Mouse (Mus musculus): ENCODE results near the gene Slit3.

The Slit3 gene

DNA sequence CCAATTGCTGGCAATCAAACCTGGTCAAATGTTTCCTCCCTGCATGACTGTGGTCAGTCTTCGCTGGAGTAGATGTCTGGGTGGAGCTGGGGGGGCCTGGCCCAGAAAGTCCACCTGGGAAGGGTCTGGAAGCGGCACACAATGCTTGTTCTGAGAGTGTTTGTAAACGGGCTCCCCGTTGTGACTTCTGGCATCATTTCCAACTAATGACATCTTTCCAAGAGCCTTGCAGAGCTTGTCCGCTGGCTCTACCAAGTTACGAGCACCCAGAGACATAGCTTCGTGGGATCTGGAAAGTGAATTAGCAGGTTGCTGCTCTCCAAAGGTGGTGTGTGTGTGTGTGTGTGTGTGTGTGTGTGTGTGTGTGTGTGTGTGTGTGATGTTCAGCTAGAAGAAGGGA lies 268.3 kb downstream of the Slit3 start:
- DNase-seq (ENCODE audit: low read depth in 1 of 2, low spot score in 2 of 2) = no peak

DNA sequence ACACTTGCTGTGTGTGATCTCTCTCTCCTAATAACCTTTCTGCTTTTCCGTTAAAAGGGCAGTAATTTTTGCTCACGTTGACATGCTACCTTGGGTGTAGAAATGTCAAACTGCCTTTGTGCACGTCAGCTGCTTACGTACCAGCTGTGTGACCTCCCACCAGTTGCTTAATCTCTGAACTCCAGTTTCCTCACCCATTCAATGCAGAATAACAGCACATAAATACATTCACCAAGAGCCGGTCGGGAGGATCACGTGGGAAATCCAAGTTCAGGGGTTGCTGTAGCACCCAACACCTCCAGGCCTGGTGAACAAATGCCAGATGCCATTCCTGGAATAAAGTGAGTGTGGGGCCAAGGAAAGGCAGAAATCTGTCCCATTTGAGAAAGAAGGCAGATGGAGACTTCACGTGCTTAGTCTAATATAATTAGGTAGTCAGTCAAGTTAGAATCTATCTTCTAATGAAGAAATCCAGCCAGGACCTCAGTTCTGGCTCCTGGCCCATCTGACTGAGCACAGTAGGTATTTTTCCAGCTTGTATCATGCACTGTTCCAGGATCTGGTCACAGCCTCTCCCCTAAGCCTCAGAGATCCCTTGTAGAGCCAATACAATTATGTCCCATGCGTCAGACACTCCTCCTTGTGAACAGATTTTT lies 268.9 kb downstream of the Slit3 start:
- no peak for DNase-seq (ENCODE audit: low read depth in 1 of 2, low spot score in 2 of 2)

DNA sequence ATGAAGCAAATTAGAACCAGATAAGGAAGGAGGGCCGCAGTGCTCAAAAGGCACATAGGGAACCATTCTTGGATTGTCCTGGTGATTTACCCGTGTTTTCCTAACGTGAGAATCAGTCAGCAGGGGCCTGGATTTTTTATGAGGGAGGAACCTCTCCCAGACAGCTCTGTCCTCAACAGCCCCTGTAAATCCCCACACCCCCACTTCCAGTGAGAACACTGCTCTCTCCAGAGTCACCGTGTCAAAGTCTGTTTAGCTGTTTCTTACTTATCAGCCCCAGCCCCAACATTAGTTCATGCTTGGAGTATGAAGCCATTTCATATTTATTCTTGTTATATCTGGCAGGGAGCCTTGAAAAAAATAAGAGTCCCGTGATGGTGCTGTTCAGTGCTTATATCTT lies 272.8 kb downstream of the Slit3 start:
- DNase-seq (ENCODE audit: low read depth in 1 of 2, low spot score in 2 of 2) = no peak

DNA sequence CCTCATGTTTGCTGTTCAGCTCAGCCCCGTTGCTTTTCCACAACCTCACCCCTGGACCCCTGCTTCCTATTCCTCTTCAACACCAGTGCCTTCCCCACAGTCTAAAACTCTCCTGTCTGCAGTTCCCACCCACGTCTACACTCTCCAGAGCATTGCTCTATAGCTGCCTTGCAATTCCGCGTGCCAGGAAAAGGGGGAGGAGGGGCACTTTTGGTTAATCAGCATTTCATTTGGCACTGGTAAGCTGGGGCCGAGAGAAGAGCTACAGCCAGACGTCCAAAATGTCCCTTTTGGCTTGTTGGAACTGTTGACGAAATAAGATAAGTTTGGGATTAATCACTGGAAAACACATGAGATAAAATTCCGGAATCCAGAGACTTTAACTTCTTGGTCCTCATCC lies 274.4 kb downstream of the Slit3 start:
- no peak for DNase-seq (ENCODE audit: low read depth in 1 of 2, low spot score in 2 of 2)

DNA sequence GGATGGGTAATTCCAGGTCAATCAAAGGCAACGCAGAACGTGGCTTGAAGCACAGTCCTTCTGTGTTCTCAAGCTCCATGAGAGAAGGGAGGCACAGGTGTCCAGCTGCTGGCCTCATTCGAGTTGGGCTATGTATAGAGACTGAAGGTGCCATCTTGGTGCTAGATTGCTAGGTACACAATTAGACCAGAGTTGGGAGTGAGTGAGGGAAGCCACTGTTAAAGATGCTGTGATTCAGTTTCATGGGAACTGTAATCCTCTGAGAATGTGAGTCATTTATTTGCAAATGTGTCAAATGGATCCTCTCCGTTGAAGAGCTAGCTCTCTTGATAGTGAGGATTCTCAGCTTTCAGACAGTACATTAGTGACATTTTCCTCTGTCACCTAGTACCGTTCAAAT lies 277.3 kb downstream of the Slit3 start:
- no peak for DNase-seq (ENCODE audit: low read depth in 1 of 2, low spot score in 2 of 2)

DNA sequence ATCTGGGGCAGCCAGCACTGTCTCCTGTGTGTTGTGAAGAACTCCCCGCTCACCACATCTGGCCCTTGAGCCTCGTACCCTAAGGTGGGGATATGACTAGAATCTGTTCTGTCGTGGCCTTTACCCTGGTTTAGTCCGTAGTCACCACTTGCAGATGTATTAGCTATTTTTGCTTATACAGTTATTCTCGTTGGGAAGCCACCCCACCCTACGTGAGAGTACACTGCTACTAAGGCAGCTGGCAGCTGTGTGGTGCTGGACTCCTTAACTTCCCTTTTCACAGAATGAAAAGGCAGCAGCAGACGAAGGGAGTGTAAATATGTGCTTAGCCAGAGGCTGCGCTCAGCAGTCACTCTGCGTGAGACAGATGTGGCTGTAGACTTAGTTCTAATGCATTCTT lies 282.5 kb downstream of the Slit3 start:
- DNase-seq (ENCODE audit: low read depth in 1 of 2, low spot score in 2 of 2) = no peak

DNA sequence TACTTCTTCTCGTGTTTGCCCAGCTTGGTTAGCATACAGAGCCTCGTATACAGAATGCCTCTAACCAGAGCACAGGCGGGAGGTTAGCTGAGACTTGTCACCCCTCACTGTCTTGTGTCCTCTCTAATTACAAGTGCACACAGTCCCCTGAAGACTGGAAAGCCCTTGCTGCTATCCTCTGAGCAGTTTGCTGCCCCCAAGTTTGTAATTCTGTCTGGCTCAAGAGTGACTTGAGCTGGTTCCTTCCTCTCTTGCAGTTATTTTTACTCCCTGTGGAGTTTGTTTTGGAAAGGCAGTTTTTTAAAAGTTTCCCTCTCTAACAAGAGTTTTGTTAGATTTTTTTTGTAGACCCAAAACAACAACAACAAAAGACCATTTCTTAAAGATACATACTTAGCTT lies 285.0 kb downstream of the Slit3 start:
- DNase-seq (ENCODE audit: low read depth in 1 of 2, low spot score in 2 of 2) = no peak

DNA sequence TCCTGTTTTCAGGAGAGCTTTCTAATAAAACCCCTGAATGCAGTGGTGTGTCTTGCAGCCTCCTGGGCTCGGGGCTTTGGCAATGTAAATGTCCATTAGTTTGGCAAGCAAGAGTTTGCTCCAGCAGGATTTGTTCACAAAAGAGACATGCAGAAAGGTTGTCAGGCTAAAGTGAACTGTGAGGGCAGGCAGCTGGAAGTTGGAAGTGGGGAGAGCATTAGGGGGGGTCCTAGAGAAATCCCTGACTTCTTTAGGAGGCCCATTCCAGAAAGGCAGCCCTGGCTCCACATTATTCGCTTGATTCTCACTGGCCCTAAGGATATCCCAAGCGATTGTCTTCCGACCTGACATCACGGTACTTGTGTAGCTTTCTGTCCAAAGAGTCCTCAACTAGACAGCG lies 285.5 kb downstream of the Slit3 start:
- DNase-seq (ENCODE audit: low read depth in 1 of 2, low spot score in 2 of 2) = no peak

DNA sequence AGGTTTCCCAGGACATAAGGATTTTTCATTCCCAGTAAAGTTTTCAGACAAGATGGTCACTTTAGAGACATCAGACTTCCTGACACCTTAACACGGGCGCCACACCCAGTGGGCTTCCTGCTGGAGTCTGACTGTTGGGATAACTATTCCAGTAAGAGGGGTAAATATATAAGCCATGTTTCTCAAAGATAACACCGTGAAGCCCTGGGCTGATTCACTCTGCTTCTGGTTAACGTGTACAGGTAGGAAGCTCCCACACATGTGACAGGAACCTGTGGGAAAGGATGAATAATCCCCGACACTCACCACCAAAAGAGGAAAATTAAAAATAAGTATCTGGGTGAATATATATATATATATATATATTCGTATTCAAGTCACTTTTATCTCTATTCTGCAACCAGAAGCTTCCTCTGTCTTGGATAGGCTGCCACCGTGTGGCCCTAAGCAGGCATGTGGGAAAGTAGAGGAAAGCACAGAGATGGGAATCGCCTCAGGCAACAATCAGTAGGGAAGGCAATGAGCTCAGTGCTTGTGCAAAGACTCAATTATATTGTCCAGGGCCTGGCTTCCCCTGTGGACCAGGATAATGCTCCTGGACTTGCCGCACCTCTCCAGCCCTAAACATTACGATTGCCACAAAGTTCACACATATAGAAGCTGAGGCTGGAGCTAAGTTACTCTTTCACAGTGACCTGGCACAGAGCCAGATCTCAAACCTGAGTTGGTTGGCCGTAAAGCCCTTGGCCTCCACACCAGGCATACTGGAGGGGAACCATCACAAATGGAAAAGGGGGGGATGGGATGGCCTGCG lies 286.5 kb downstream of the Slit3 start:
- no peak for DNase-seq (ENCODE audit: low read depth in 1 of 2, low spot score in 2 of 2)

DNA sequence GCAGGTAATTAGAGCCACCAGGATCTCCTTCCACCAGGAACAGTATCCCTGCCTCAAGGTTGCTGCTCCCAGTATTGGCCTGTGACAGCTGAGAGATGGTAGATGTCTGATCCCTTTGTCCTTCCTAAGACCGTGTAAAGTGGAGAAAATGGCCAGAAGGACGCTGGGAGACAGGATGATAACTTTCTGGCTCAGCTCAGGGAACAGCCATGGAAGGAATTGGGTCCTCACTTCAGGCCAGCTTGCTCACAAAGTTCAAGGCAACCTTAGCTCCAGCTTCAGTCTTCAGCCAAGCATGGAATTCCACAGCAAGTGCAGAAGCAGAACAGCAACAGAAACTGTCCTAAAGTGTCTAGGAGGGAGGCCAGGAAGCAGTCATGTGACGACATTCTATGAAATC lies 289.4 kb downstream of the Slit3 start:
- no peak for DNase-seq (ENCODE audit: low read depth in 1 of 2, low spot score in 2 of 2)

DNA sequence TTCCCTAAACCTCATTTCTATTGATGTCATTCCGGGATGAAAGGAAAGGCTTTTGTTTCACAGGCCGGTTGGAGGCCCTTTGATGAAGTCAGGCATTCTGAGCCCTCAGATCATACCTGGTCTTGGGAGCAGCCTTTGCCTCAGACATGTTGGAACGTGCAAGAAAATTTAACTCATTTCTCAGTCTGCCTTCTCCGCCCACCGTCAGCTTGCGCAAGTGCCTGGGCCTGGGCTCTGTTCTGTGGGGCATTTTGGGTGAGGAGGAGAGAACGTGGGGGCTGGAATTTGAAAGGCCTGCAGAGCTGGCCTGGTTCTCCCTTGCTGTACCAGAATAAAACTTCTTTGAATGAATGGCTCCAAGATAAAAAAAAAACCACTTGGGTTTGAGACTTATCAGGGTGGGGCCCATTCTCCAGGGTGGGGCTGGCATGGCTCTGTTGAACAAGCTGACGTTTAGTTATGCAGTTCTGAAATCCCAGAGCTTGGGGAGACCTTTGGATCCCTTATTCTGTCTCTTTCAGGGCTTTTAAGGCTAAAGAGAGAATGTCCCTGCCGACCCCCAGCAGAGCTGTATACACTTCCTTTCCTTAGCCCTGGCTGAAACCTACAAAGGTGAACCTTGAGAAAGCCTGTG lies 294.9 kb downstream of the Slit3 start:
- no peak for DNase-seq (ENCODE audit: low read depth in 1 of 2, low spot score in 2 of 2)

DNA sequence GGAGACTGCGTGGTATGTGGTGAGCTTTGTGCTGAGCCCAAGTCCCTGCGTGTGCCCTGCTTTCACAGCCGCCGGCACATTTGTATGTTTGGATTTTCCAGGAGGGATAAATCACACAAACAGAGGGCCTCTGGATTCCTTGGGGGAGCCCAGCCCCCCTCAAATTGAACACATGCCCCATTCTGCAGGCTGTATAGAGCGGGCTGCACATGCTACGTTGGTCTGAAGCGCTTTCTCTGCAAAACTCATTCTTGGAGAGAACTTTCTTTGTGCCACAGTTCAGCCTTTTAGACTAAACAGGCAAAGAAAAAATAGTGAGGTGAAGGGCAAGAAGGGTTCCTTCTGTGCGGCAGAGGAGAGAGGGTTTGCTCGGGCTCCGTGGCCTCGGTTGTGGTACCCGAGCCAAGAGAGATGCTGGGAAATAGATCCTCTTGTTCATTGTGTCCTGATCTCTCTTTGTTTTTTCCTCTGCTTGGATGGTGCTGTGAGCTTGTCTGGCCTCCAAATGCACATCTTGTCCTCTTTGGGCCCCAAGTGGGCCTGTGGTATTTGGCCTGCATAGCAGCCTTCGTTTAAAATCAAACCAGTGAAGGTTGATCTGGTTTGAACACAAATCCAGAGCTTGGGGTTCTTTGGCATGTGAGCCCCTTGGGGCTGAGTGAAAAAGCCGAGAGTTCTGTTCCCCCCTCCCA lies 295.5 kb downstream of the Slit3 start:
- no peak for DNase-seq (ENCODE audit: low read depth in 1 of 2, low spot score in 2 of 2)

DNA sequence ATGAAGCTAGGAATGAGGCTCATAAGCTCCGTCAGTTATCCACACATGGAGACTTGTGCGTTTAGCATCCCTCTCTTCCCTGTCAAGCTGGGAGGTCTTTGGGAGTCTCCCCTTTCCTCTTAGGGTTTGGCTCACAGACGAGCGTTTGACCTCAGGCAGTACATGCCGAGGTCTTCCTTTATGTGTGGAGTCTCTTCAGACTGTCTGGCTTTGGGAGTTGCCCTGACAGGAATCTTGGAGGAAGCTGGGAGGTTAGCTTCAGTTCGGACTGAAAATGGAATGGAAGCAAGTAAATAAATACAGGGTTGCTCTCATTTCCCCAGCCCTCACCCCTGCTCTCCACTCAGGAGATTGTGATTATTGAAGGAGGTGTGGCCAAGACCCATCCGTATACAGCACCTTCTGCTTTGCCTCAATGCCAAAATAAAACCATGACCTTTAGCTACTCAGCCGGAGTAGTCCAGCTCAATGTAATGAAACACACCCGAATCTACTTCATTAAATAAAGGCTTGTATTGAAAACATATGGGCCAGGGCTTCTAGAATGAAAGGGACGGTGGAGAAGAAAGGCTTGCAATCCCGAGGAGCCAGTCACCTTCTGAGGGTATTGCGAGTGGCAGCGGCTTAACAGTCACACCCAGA lies 297.0 kb downstream of the Slit3 start:
- DNase-seq (ENCODE audit: low read depth in 1 of 2, low spot score in 2 of 2) = no peak

DNA sequence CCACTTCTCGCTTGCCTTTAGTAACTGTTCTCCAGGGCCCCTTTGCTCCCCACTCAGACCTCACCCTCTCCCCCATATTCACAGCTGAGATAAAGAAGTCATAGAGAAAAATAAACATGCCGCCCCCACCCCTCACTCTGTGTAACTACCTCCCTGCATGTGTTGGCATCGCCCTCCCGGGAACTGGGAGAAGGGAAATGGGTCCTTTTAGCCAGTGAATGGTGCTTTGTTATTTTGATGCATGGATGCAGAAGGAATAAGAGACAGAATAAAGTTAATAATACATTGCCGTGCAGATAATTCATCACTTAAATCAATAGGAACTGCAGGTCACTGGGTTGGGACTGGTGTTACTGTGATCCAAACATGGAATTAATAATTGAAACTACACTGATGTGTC lies 298.0 kb downstream of the Slit3 start:
- no peak for DNase-seq (ENCODE audit: low read depth in 1 of 2, low spot score in 2 of 2)

DNA sequence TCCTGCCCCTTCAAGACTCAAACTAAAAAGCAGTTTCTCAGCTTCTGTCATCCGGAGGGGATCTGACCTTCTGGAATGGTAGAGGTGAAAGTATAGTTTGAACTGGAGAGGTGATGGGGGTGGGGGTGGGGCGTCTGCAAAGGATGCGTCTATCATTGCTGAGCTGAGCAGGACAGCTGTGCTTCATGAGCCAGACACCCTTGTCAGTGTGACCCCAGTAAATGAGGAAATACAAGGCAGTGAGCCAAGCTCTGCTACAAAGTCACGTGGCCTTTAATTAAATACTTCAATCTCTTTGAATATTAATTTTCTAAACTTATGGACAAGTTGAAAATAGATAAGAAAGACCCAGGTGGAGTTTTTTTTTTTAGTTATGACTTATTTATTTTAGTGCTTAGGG lies 300.7 kb downstream of the Slit3 start:
- DNase-seq (ENCODE audit: low read depth in 1 of 2, low spot score in 2 of 2) = no peak

DNA sequence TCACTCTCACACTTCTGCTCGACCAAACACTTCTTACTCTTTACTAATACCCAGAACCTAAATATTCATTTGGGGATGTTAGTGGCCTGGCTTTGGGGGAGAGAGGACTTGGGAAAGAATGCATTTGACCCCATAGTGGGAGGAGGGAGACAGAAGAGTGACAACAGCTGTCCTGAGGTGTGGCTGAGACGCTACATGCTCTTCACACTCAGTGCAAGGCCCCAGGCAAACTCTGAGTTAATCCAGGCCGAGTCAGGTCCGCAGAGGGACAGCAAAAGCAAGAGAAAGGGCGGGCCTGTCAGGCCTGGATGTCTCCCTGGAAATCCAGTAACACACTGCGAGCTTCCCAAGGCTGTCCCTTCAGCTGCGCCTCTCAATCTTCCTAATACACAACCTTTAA lies 307.0 kb downstream of the Slit3 start:
- DNase-seq (ENCODE audit: low read depth in 1 of 2, low spot score in 2 of 2) = no peak

DNA sequence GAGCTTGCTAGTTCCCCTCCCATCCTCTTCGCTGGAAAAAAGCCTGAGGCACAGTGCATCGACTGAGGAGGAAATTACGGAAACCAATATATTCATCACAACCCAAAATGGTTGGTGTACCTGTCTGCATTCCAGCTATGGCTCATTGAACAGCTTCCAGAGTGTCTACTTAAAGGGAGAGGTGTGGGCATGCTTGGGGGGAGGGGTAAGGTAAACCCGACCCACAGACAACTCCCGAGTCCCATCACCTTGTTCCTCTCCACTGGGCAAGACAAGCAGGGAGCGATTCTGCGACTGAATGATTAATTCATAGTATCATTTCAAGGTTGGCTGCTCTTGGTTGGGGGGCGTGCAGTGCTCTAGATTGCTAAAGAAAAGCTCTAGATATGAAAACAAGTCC lies 310.1 kb downstream of the Slit3 start:
- no peak for DNase-seq (ENCODE audit: low read depth in 1 of 2, low spot score in 2 of 2)

DNA sequence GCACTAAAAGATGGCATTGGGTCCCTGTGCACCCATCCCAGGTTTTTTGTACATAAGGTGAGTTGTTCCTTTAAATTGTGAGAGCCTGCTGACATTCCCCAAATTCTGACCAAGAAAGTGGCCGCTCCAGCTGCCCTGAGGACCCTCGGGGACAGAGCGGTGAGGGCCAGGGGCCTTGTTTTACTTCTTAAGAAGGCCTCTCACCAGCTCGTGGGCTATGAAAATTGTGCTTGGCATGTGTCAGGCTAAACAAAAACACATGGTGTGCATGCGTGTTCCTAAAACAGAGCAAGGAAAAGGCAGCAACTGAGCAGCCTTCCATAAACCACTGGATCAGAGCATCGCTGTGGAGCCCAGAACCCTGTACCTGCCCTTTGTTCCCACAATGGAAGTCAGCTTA lies 316.5 kb downstream of the Slit3 start:
- no peak for DNase-seq (ENCODE audit: low read depth in 1 of 2, low spot score in 2 of 2)

DNA sequence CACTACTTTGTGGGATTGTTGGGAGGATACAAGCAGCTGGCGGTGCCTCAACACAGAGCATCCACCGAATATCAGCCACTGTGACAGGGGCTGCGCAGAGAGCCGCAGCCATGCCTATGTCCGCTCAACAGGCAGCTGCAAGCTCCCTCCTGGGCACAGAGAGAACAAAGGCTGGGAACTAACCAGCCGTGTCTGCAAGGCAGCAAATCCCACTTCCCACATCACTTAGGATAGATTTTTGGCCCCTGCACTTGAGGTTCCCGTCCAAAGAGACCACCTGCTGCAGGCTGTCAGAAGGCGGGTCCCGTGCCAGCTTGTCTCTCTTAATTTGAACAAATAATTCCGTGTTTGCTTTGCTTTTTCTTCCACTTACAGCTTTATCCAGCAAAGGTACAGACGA lies 319.2 kb downstream of the Slit3 start:
- no peak for DNase-seq (ENCODE audit: low read depth in 1 of 2, low spot score in 2 of 2)

DNA sequence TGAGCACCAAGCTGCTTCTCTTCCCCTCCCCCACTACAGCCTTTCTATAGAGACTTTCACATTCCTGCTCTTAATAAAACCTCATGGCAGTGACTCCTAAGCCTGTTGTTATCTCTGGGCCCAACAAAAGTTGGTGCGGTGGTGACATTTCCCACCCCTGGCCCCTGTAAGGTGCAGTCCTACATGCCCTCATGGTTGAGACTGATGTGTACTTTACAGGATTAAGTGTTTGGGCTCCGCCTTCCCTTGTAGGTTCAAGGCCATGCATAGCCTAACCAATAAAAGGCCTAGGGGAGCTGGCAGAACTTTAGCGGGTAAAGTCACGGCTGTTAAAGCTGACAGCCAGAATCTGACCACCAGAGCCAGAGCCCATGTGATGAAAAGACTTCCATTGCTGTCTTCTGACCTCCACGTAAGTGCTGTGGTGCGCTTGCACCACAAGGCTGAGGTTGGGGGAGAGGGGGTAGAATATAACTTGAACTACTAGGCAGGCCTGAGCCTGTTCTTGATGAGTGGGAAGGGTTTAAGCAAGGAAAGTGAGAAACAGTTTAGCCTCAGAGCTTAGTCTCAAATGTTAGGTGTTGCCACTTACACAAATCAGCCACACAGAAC lies 323.6 kb downstream of the Slit3 start:
- no peak for DNase-seq (ENCODE audit: low read depth in 1 of 2, low spot score in 2 of 2)

DNA sequence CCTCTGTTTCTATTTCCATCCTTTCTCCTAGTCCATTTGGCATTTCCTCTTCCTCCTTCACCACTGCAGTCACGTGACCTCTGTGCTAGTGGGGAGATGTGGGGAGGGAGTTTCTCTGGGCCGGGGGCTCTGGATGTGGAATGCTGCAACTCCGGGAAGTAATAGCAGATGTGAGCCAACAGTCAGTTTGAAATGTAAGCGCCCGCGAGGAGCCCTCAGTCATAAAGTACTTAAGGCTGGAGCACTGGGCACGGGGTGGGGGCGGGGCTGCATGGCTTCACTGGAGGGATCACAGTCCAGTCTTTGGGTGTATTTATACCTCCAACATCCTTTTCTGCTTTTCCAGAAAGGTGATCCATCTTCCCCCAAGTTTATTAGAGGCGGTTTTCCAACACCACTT lies 326.9 kb downstream of the Slit3 start:
- no peak for DNase-seq (ENCODE audit: low read depth in 1 of 2, low spot score in 2 of 2)

Data from monocyte, adult 2 months (primary cell).